Mouse (Mus musculus) adrenal gland, postnatal 0 days (tissue): Measurements from ENCODE around the gene Homer2. TPM values are rescaled to one million over a fixed set of nuclear protein-coding genes. Genes with fewer than 3 reads are reported as not detected.

Source experiments
- polyA plus RNA-seq: library from polyadenylated mRNA; unstranded; fragments of >200 nt; fragmentation: Nextera tagmentation; extraction: Ambion mirVana; gene quantifications from 2 replicates; pipeline ENCODE4 v1.2.1, GENCODE M21; 2015

The Homer2 gene
- 2.4 and 3.3 TPM in 2 replicates for polyA plus RNA-seq

DNA sequence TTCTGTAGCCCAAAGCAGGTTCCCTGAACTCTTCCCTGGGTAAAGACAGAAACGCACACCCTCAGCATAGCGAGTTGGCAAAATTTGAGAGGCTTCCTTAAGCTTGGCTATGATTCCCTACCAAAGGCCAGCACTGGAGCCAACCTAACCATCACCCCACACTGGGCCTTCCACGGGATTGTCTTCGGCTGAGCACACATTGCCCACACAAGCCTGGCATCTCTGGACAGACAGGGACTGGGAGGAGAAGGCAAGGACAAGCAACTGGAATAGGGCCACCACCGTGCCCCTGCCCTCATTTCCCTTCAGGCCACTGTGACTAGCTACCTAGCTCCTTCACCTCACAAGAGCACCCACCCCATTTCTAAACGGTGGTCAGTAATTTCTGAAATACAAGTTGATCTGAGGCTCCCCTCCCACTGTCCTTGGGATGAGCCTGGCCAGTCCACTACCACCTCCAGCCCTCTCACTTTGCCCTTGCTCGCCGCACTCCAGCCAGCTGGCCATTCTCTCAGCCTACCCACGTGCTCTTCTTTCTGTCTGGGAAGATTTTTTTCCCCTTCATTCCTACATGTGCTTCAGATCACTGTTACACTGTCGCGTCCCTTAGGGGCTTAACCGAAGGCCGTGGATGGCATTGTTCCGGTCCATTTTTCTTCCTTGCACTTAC is at the start of gene Homer2:
Gene Homer2 (minus strand): TSS at position 57 of the 670 bp plus-strand sequence.

GRCm38 (mm10) chr7:81571108-81571940 is 136.0 kb downstream of the Homer2 start, which contains the start of gene Whamm:
TSS of gene Whamm (plus strand) at chr7:81571266.

GRCm38 (mm10) chr7:81566892-81567291 is 140.4 kb downstream of the Homer2 start, which contains the start of gene Fsd2:
TSS of gene Fsd2 (minus strand) at chr7:81566944.

Other genes starting within 250 kb of the Homer2 start
- gene Ap3b2, start 213.6 kb downstream of the Homer2 start, polyA plus RNA-seq, result 12.3 and 20.9 TPM in 2 replicates
- gene BC048679, start 209.2 kb downstream of the Homer2 start, polyA plus RNA-seq, result not detected in 2 replicates
- gene Fsd2, start 140.6 kb downstream of the Homer2 start, polyA plus RNA-seq, result 0.06 and 0.46 TPM in 2 replicates
- 5.2 and 7.7 TPM in 2 replicates for gene Whamm, start 136.3 kb downstream of the Homer2 start, polyA plus RNA-seq
- gene Ramac, start 55.4 kb upstream of the Homer2 start, polyA plus RNA-seq, result 168 and 170 TPM in 2 replicates
- gene 3110040N11Rik, start 82.0 kb upstream of the Homer2 start, polyA plus RNA-seq, result 84.2 and 99.0 TPM in 2 replicates
- 59.2 and 91.6 TPM in 2 replicates for gene Btbd1, start 121.9 kb upstream of the Homer2 start, polyA plus RNA-seq
- not detected in 2 replicates for gene Gm10160, start 148.3 kb upstream of the Homer2 start, polyA plus RNA-seq
- gene Tm6sf1, start 151.5 kb upstream of the Homer2 start, polyA plus RNA-seq, result 9.0 TPM in 2 replicates
- 13.2 and 17.3 TPM in 2 replicates for gene Hdgfl3, start 226.9 kb upstream of the Homer2 start, polyA plus RNA-seq